Mouse (Mus musculus): Measurements from ENCODE around the gene Arhgdia. TPM values are rescaled to one million over a fixed set of nuclear protein-coding genes. Genes with fewer than 3 reads are reported as not detected.

Arhgdia gene
- polyA plus RNA-seq, 1 experiment from 2014 or later, result 449 TPM

DNA sequence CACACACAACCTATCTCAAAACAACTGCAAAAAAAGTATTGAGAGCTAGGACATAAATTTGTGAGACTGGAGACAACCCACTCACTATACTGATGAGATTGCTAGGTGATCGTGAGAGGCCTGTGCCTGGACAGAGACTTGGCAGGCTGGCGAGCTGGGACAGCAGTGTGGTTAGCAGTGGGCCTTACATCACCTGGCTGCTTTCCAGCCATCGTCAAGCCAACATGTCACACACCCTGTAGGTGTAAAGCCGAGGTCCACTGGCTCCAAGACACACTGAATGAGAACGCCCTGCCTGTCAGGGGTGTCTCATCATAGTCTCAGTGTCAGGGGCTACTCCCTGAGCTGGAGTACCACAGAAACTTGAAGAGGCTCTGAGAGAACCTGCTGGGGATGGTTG lies 28.7 kb downstream of the Arhgdia start:
- Histone ChIP-seq H3K9me3 (replicated peaks; ENCODE audit: control insufficient read depth, low read length) (no peaks in the 10 kb centered on the region), H3K4me1 (ENCODE audit: control insufficient read depth, insufficient read depth, low read length) (peaks cover 13% of the 10 kb centered on the region), H3K36me3 (ENCODE audit: control insufficient read depth, insufficient read depth, low read length) (no peaks in the 10 kb centered on the region), H3K4me2 (ENCODE audit: low read length) (no peak overlapping the region), H3K4me3 (ENCODE audit: low read depth, low read length) (no peak overlapping the region), H3K9ac (ENCODE audit: low read length) (no peak overlapping the region), H3K27ac (ENCODE audit: low read depth, low read length) (no peak overlapping the region), H3K27me3 (replicated peaks; ENCODE audit: control insufficient read depth, insufficient read depth, low read length) (no peaks in the 10 kb centered on the region)
- 68% methylated on average over 5 of the region's 5 CpGs for WGBS
- ATAC-seq (no peak), DNase-seq (ENCODE audit: low spot score) (no peak)

DNA sequence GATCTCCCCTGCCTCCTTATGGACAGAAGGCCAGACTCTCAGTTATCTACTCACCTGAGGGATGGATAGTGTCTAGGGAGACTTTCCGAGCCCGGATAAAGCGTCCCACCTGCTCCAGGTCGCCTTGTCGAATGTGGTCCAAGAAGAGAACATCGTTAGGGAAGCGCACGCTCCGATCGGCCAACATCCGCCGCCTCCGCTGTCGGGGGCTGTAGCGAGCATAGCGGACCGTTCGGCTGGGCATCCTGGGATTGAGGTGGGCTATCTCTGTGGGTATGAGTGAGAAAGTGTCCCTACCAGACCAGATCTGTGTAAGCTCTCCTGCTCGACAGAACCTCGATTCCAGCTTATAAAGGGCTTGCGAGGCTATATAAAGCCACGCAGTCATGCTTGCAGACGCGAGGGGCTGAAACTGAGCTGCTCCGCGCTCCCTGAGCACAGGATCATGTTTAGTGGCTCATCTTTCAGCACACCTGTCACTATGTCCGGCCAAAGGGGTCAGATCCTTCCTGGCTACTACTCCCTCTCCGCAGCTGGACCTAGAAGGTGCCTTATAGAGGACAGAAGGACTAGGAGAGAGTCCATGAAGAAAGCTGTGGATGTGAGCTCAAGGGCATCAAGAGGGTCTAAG lies 30.5 kb downstream of the Arhgdia start, which contains the start of gene Ppp1r27:
Gene Ppp1r27, minus strand, starts transcription at position 323 of the 631 bp plus-strand sequence.
- H3K27ac ChIP-seq (ENCODE audit: low read depth, low read length), result peak within 1 kb of the TSS; percentile 74
- H3K9ac ChIP-seq (ENCODE audit: low read length), result peak within 1 kb of the TSS; percentile 96
- WGBS, result 96% methylated on average over 28 of the region's 28 CpGs
- H3K4me1 ChIP-seq (ENCODE audit: control insufficient read depth, insufficient read depth, low read length), result peaks cover 13% of the 10 kb centered on the region
- no peaks in the 10 kb centered on the region for H3K9me3 ChIP-seq (replicated peaks; ENCODE audit: control insufficient read depth, low read length)
- DNase-seq (ENCODE audit: low spot score), result no peak
- no peaks in the 10 kb centered on the region for H3K27me3 ChIP-seq (replicated peaks; ENCODE audit: control insufficient read depth, insufficient read depth, low read length)
- H3K4me2 ChIP-seq (ENCODE audit: low read length), result peak within 1 kb of the TSS; percentile 94
- peak within 1 kb of the TSS; percentile 99 for H3K4me3 ChIP-seq (ENCODE audit: low read depth, low read length)
- H3K36me3 ChIP-seq (ENCODE audit: control insufficient read depth, insufficient read depth, low read length), result no peaks in the 10 kb centered on the region
- ATAC-seq, result no peak

DNA sequence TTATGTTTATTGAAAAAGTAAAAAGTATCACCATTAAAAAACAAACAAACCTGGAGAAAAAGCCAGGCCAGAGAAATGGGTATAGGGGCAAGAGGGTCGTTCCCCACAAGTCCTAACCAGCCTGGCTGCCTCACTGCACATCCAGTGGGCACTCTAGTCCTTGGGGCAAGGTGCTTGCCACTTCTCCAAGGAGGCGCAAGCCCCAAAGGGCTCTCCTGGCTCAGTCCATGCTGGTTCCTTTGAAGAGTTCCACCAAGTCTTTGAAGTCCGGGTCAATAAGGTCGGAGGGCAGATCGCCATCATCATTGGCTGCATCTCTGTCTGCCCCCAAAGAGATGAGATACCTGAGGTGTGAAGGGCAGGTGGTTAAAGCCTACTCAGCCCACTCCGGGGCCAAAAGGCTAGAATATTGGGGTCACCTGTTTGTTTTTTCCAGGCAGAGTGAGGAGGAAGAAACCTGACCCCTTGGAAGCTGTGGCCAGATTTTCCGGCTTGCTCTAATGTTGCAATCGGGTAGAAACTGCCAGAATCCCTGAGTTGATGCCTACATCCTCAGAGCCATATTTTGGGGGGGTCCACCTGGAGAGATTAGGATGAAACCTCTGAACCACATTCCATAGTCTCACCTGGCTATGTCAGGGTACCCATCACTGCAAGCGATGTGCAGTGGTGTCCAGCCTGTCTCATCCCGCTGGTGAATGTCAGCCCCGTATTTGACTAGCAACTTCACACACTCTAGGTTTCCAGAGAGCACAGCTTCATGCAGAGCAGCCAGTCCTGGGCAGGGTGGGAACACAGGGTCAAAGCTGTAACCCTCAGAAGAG lies 31.2 kb downstream of the Arhgdia start:
- no peaks in the 10 kb centered on the region for H3K27me3 ChIP-seq (replicated peaks; ENCODE audit: control insufficient read depth, insufficient read depth, low read length)
- H3K9me3 ChIP-seq (replicated peaks; ENCODE audit: control insufficient read depth, low read length), result no peaks in the 10 kb centered on the region
- ATAC-seq (peak; percentile 54), DNase-seq (ENCODE audit: low spot score) (no peak)
- peak overlapping the region; percentile 74 for H3K27ac ChIP-seq (ENCODE audit: low read depth, low read length)
- H3K36me3 ChIP-seq (ENCODE audit: control insufficient read depth, insufficient read depth, low read length), result no peaks in the 10 kb centered on the region
- H3K9ac ChIP-seq (ENCODE audit: low read length), result peak overlapping the region; percentile 96
- peak overlapping the region; percentile 94 for H3K4me2 ChIP-seq (ENCODE audit: low read length)
- H3K4me3 ChIP-seq (ENCODE audit: low read depth, low read length), result peak overlapping the region; percentile 99
- 76% methylated on average over 11 of the region's 11 CpGs for WGBS
- H3K4me1 ChIP-seq (ENCODE audit: control insufficient read depth, insufficient read depth, low read length), result peaks cover 13% of the 10 kb centered on the region

DNA sequence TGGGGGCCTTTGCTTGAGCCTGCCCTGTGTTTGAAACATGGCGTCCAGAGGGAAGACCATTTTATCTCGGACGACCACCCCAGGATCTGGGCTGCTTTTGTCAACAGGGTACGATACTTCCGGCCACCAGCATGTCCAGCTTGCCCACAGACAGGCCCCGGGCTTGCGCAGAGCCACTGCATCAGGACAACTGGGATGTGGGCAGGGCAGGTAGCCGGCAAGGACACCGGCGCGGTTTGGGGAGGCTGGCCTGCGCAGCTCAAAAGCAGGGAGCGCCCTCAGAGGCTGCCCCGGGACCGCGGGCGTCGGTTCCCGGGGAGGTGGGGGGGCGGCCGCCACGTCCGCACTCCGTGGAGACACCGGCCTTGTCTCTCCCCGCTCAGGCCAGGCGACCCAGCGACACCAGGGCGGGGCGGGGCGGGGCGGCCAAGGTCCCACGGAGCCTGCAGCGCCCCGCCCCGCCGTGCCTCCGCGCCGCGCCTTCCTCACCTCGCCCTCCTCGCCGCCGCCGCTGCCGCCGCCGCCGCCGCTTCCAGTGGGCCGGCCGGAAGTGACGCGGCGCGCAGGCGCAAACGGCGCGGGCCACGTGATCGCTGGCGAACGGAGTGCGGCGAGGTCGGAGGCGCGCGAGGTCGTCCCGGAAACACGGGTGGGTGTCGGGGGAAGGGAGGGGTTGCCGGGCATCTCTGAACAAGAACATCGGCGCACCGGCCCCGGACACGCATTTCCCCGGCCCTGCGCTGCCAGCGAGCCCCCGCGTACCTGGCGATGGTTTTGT lies 32.1 kb downstream of the Arhgdia start, which contains the start of gene Mcrip1:
Gene Mcrip1, minus strand, starts transcription at position 560 of the 778 bp plus-strand sequence.
- WGBS, result under 1% methylated on average over 57 of the region's 87 CpGs
- no peaks in the 10 kb centered on the region for H3K27me3 ChIP-seq (replicated peaks; ENCODE audit: control insufficient read depth, insufficient read depth, low read length)
- H3K9ac ChIP-seq (ENCODE audit: low read length), result peak within 1 kb of the TSS; percentile 96
- H3K27ac ChIP-seq (ENCODE audit: low read depth, low read length), result peak within 1 kb of the TSS; percentile 74
- DNase-seq (ENCODE audit: low spot score) (peak; percentile 92), ATAC-seq (peak; percentile 93)
- H3K4me2 ChIP-seq (ENCODE audit: low read length), result peak within 1 kb of the TSS; percentile 94
- peak within 1 kb of the TSS; percentile 99 for H3K4me3 ChIP-seq (ENCODE audit: low read depth, low read length)
- no peaks in the 10 kb centered on the region for H3K9me3 ChIP-seq (replicated peaks; ENCODE audit: control insufficient read depth, low read length)
- H3K4me1 ChIP-seq (ENCODE audit: control insufficient read depth, insufficient read depth, low read length), result peaks cover 13% of the 10 kb centered on the region
- peaks cover 8% of the 10 kb centered on the region for H3K36me3 ChIP-seq (ENCODE audit: control insufficient read depth, insufficient read depth, low read length)

DNA sequence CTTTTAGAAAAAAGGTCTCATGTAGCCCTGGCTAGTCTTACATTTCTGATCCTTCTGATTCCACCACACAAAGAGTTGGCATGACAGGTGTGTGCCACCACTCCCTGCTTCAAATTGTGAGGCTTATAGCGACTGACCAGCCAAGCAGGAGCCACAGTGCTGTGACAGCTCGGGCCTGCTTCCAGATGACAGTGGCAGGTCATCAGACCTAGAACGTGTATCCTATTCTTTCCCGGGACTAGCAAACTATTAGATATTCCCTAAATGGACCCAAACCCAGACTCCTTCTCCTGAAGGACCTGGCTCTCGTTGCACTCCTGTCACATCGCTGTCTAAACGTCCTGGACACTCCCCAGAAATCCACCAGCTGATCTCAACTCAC lies 32.6 kb downstream of the Arhgdia start:
- Histone ChIP-seq H3K27me3 (replicated peaks; ENCODE audit: control insufficient read depth, insufficient read depth, low read length) (no peaks in the 10 kb centered on the region), H3K36me3 (ENCODE audit: control insufficient read depth, insufficient read depth, low read length) (peaks cover 13% of the 10 kb centered on the region), H3K4me3 (ENCODE audit: low read depth, low read length) (peak overlapping the region; percentile 99), H3K9me3 (replicated peaks; ENCODE audit: control insufficient read depth, low read length) (no peaks in the 10 kb centered on the region), H3K4me2 (ENCODE audit: low read length) (peak overlapping the region; percentile 94), H3K9ac (ENCODE audit: low read length) (peak overlapping the region; percentile 96), H3K4me1 (ENCODE audit: control insufficient read depth, insufficient read depth, low read length) (peaks cover 13% of the 10 kb centered on the region), H3K27ac (ENCODE audit: low read depth, low read length) (peak overlapping the region; percentile 74; the same call in 1 of the 2 replicates)
- DNase-seq (ENCODE audit: low spot score) (no peak), ATAC-seq (no peak)
- WGBS, result 26% methylated on average over 7 of the region's 7 CpGs

DNA sequence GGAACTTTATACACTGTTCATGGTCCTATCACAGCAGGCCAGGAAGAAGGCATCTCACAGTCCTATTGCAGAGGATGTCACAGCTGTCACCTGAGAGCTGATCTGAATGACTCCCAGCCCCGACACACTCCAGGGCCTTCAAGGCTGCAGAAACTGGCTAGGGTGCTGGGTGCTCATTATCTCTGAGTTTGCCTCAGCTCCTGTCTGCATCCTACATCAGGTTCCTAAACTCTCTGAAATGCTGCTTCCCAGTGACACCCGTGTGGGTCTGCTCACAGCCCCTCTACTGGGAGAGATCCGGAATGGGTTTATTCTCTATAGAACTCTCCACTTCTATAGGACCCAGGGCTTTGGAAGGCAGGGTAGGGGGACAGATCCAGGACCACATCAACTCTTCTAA lies 33.2 kb downstream of the Arhgdia start:
- no peak overlapping the region for H3K27ac ChIP-seq (ENCODE audit: low read depth, low read length)
- peaks cover 19% of the 10 kb centered on the region for H3K36me3 ChIP-seq (ENCODE audit: control insufficient read depth, insufficient read depth, low read length)
- DNase-seq (ENCODE audit: low spot score) (no peak), ATAC-seq (no peak)
- H3K4me2 ChIP-seq (ENCODE audit: low read length), result peak overlapping the region; percentile 94
- 88% methylated on average over 3 of the region's 3 CpGs for WGBS
- peaks cover 13% of the 10 kb centered on the region for H3K4me1 ChIP-seq (ENCODE audit: control insufficient read depth, insufficient read depth, low read length)
- H3K9ac ChIP-seq (ENCODE audit: low read length), result peak overlapping the region; percentile 96; the same call in 1 of the 2 replicates
- no peaks in the 10 kb centered on the region for H3K27me3 ChIP-seq (replicated peaks; ENCODE audit: control insufficient read depth, insufficient read depth, low read length)
- peak overlapping the region; percentile 99 for H3K4me3 ChIP-seq (ENCODE audit: low read depth, low read length)
- H3K9me3 ChIP-seq (replicated peaks; ENCODE audit: control insufficient read depth, low read length), result no peaks in the 10 kb centered on the region

DNA sequence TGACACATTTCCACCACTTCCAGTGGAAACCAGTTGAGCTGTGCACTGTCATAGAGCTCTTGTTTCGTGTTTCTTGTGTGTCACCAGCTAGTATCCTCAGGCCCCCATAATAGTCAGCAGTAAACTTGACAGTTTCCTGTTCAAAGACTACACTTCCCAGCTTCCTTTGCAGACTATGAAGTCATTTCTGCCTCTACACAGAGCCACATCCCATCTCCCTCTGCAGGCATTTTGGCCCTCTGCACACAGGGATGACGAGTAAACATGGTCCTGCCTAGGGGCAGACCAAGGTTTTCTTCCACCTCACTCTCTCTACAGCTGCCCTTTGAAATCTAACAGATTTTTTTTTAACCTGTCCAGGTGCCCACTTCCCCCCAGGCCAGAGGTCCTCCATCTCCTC lies 34.0 kb downstream of the Arhgdia start:
- Histone ChIP-seq H3K4me2 (ENCODE audit: low read length) (no peak overlapping the region), H3K9me3 (replicated peaks; ENCODE audit: control insufficient read depth, low read length) (no peaks in the 10 kb centered on the region), H3K36me3 (ENCODE audit: control insufficient read depth, insufficient read depth, low read length) (peaks cover 26% of the 10 kb centered on the region), H3K4me1 (ENCODE audit: control insufficient read depth, insufficient read depth, low read length) (peaks cover 13% of the 10 kb centered on the region), H3K27me3 (replicated peaks; ENCODE audit: control insufficient read depth, insufficient read depth, low read length) (no peaks in the 10 kb centered on the region), H3K4me3 (ENCODE audit: low read depth, low read length) (no peak overlapping the region), H3K9ac (ENCODE audit: low read length) (no peak overlapping the region), H3K27ac (ENCODE audit: low read depth, low read length) (no peak overlapping the region)
- ATAC-seq (no peak), DNase-seq (ENCODE audit: low spot score) (no peak)
- 78% methylated on average over 2 of the region's 2 CpGs for WGBS

DNA sequence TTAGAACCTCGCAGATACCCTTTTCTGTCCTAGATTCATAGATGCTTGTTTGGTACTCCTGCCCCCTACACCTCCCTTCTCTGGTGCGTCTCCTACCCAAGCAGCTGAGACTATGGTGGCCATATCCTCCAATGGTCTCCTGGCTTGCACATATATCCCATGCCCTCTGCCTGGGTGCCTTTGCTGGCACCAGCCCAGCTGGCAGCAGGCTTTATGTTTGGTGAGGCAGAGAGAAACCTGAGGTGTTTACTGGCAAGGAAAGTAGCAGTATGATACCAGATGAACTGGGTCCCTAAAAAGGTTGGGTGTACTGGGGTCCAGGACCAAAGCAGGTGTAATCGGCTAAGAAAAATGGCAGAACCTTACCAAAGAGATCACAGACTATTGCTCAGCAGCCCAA lies 35.5 kb downstream of the Arhgdia start:
- 92% methylated on average over 3 of the region's 3 CpGs for WGBS

More for the DNA sequence above, 35.5 kb downstream of the Arhgdia start:
- peaks cover 13% of the 10 kb centered on the region for H3K4me1 ChIP-seq (ENCODE audit: control insufficient read depth, insufficient read depth, low read length)
- H3K4me2 ChIP-seq (ENCODE audit: low read length), result no peak overlapping the region
- no peaks in the 10 kb centered on the region for H3K9me3 ChIP-seq (replicated peaks; ENCODE audit: control insufficient read depth, low read length)
- peaks cover 37% of the 10 kb centered on the region for H3K36me3 ChIP-seq (ENCODE audit: control insufficient read depth, insufficient read depth, low read length)
- no peak overlapping the region for H3K9ac ChIP-seq (ENCODE audit: low read length)
- DNase-seq (ENCODE audit: low spot score) (no peak), ATAC-seq (no peak)
- no peaks in the 10 kb centered on the region for H3K27me3 ChIP-seq (replicated peaks; ENCODE audit: control insufficient read depth, insufficient read depth, low read length)
- H3K27ac ChIP-seq (ENCODE audit: low read depth, low read length), result no peak overlapping the region
- H3K4me3 ChIP-seq (ENCODE audit: low read depth, low read length), result no peak overlapping the region
